Mouse (Mus musculus) liver, postnatal 0 days (tissue): ENCODE measurements at regions not wholly inside any gene's neighbourhood (a gene's known extent, or its start where the extent isn't known, plus 50 kb on each side); places are given as distances from the start of the nearest gene placed in this dataset.

Experiments
- CTCF ChIP-seq: sonication (generic); IDR thresholded peaks from 2 replicates; pipeline ENCODE4 v1.5.1; 2016; ENCODE audit warnings: antibody characterized with exemption, low read depth
- EP300 ChIP-seq: IDR thresholded peaks from 2 replicates; pipeline ENCODE4 v1.6.1; 2016; ENCODE audit warnings: antibody characterized with exemption, low read depth, mild to moderate bottlenecking

- TF ChIP-seq CTCF (no peak), EP300 (no peak)
Observed at GRCm38 (mm10) chr3:134330943-134331342, 94.7 kb downstream of the Cxxc4 start.
